20 mouse cellular contexts compared by ENCODE assay signal in genomic region chr2:165271326-165271725, GRCm38 (mm10). TPM values are rescaled to one million over a fixed set of nuclear protein-coding genes. Genes with fewer than 3 reads are reported as not detected.
DNase-seq lines count a peak whose midpoint lies in the region; ATAC-seq lines count a peak whose summit lies in the region.
"Had no signal": no experiment of that assay in that cellular context is flagged by ENCODE, and none has a peak within 500 bp of the region (broad histone marks: within the 10 kb centered on the region; RNA-seq: fewer than 3 reads in every experiment).

No protein-coding gene starts in this region.

- H3K27me3 ChIP-seq in forebrain, embryonic 13.5 days, result peaks cover 5% of the 10 kb centered on the region; the same call in 1 of the 2 replicates
- no peaks in the 10 kb centered on the region for H3K27me3 ChIP-seq in forebrain, embryonic 11.5 days (ENCODE audit: control insufficient read depth, insufficient read depth, low read length)
- H3K27me3 ChIP-seq in hindbrain, embryonic 11.5 days (ENCODE audit: control insufficient read depth, insufficient read depth, low read length), result no peaks in the 10 kb centered on the region
- 0 out of 2 replicates have a peak, but pooled peaks cover 4% of the 10 kb centered on the region for H3K27me3 ChIP-seq in hindbrain, embryonic 14.5 days (ENCODE audit: control insufficient read depth, insufficient read depth, low read length)
- H3K27me3 ChIP-seq in hindbrain, embryonic 13.5 days, result peaks cover 26% of the 10 kb centered on the region
- no peaks in the 10 kb centered on the region for H3K27me3 ChIP-seq in midbrain, embryonic 16.5 days (ENCODE audit: control insufficient read depth, insufficient read depth, low read depth, low read length)

- H3K4me1 ChIP-seq in forebrain, embryonic 13.5 days, result peaks cover 60% of the 10 kb centered on the region
- H3K4me1 ChIP-seq in forebrain, embryonic 11.5 days (replicated peaks; ENCODE audit: control insufficient read depth, insufficient read depth, low read length), result peaks cover 42% of the 10 kb centered on the region
- H3K4me1 ChIP-seq in hindbrain, embryonic 11.5 days (replicated peaks; ENCODE audit: control insufficient read depth, insufficient read depth, low read length), result peaks cover 12% of the 10 kb centered on the region
- peaks cover 51% of the 10 kb centered on the region for H3K4me1 ChIP-seq in hindbrain, embryonic 14.5 days (replicated peaks; ENCODE audit: control insufficient read depth, insufficient read depth, low read length)
- peaks cover 62% of the 10 kb centered on the region for H3K4me1 ChIP-seq in hindbrain, embryonic 13.5 days (replicated peaks)
- peaks cover 51% of the 10 kb centered on the region for H3K4me1 ChIP-seq in midbrain, embryonic 16.5 days (ENCODE audit: control insufficient read depth, insufficient read depth, low read length)

- DNase-seq in forebrain, embryonic 11.5 days (ENCODE audit: low spot score), result no peak
- peak; percentile 27 for DNase-seq in hindbrain, embryonic 11.5 days (ENCODE audit: low spot score)
- DNase-seq in hindbrain, embryonic 14.5 days (ENCODE audit: low spot score), result no peak
- DNase-seq in urinary bladder, adult 18-20 months (ENCODE audit: low spot score in 2 of 2), result no peak
- no peak for DNase-seq in gastrocnemius, adult 8-10 months (ENCODE audit: low spot score in 2 of 2)
- DNase-seq: adrenal gland, adult 2 months; heart, postnatal 14 days; lung, embryonic 14.5 days; right cerebral cortex, postnatal 14 days; thymus, adult 2 months had no signal

- peak overlapping the region; percentile 44; the same call in 1 of the 2 replicates for H3K27ac ChIP-seq in forebrain, embryonic 13.5 days
- H3K27ac ChIP-seq in forebrain, embryonic 11.5 days (ENCODE audit: low read depth, low read length), result no peak overlapping the region
- H3K27ac ChIP-seq in hindbrain, embryonic 11.5 days (ENCODE audit: low read depth, low read length), result no peak overlapping the region
- no peak overlapping the region for H3K27ac ChIP-seq in hindbrain, embryonic 14.5 days
- H3K27ac ChIP-seq in hindbrain, embryonic 13.5 days, result peak overlapping the region; percentile 35; the same call in 1 of the 2 replicates
- H3K27ac ChIP-seq in midbrain, embryonic 16.5 days (ENCODE audit: low read length), result 0 out of 2 replicates have a peak overlapping the region, but pooled peaks have one; percentile 37
- H3K27ac ChIP-seq: kidney, embryonic 15.5 days; macrophage; stomach, embryonic 15.5 days had no signal

- ATAC-seq in forebrain, embryonic 13.5 days, result no peak
- ATAC-seq in forebrain, embryonic 11.5 days (replicated peaks; ENCODE audit: low FRiP score), result no peak
- ATAC-seq in hindbrain, embryonic 11.5 days (ENCODE audit: low FRiP score), result peak; percentile 23; the same call in 1 of the 2 replicates
- no peak for ATAC-seq in hindbrain, embryonic 14.5 days (ENCODE audit: low FRiP score)
- no peak for ATAC-seq in hindbrain, embryonic 13.5 days (ENCODE audit: low FRiP score)
- ATAC-seq in midbrain, embryonic 16.5 days, result no peak

- no peak overlapping the region for H3K4me2 ChIP-seq in forebrain, embryonic 13.5 days
- H3K4me2 ChIP-seq in forebrain, embryonic 11.5 days (ENCODE audit: low read depth, low read length, severe bottlenecking), result no peak overlapping the region
- H3K4me2 ChIP-seq in hindbrain, embryonic 11.5 days (replicated peaks; ENCODE audit: low read depth, low read length), result no peak overlapping the region
- no peak overlapping the region for H3K4me2 ChIP-seq in hindbrain, embryonic 14.5 days (replicated peaks)
- no peak overlapping the region for H3K4me2 ChIP-seq in hindbrain, embryonic 13.5 days
- H3K4me2 ChIP-seq in midbrain, embryonic 16.5 days (ENCODE audit: low read length), result no peak overlapping the region
- H3K4me2 ChIP-seq: kidney, embryonic 15.5 days; liver, embryonic 11.5 days; lung, embryonic 14.5 days; stomach, embryonic 15.5 days had no signal

- H3K9me3 ChIP-seq in forebrain, embryonic 13.5 days (replicated peaks), result no peaks in the 10 kb centered on the region
- no peaks in the 10 kb centered on the region for H3K9me3 ChIP-seq in forebrain, embryonic 11.5 days (ENCODE audit: control insufficient read depth, low read length)
- H3K9me3 ChIP-seq in hindbrain, embryonic 11.5 days (ENCODE audit: control insufficient read depth, low read length), result no peaks in the 10 kb centered on the region
- H3K9me3 ChIP-seq in hindbrain, embryonic 14.5 days (ENCODE audit: control insufficient read depth, low read length), result no peaks in the 10 kb centered on the region
- H3K9me3 ChIP-seq in hindbrain, embryonic 13.5 days, result no peaks in the 10 kb centered on the region
- H3K9me3 ChIP-seq in midbrain, embryonic 16.5 days (replicated peaks; ENCODE audit: control insufficient read depth, low read length, poor library complexity, severe bottlenecking), result no peaks in the 10 kb centered on the region
- H3K9me3 ChIP-seq: kidney, embryonic 15.5 days; stomach, embryonic 15.5 days had no signal

- no peaks in the 10 kb centered on the region; the same call in 1 of the 2 replicates for H3K36me3 ChIP-seq in forebrain, embryonic 13.5 days (ENCODE audit: poor library complexity, severe bottlenecking)
- H3K36me3 ChIP-seq in forebrain, embryonic 11.5 days (ENCODE audit: control insufficient read depth, insufficient read depth, low read length), result no peaks in the 10 kb centered on the region
- H3K36me3 ChIP-seq in hindbrain, embryonic 11.5 days (ENCODE audit: control insufficient read depth, insufficient read depth, low read length), result no peaks in the 10 kb centered on the region
- no peaks in the 10 kb centered on the region for H3K36me3 ChIP-seq in hindbrain, embryonic 14.5 days (replicated peaks; ENCODE audit: control insufficient read depth, insufficient read depth)
- peaks cover under 1% of the 10 kb centered on the region; the same call in 1 of the 2 replicates for H3K36me3 ChIP-seq in hindbrain, embryonic 13.5 days
- no peaks in the 10 kb centered on the region for H3K36me3 ChIP-seq in midbrain, embryonic 16.5 days (ENCODE audit: control insufficient read depth, insufficient read depth, low read length)
- H3K36me3 ChIP-seq: stomach, embryonic 15.5 days had no signal

- 0 out of 2 replicates have a peak overlapping the region, but pooled peaks have one; percentile 12 for H3K9ac ChIP-seq in forebrain, embryonic 13.5 days
- H3K9ac ChIP-seq in forebrain, embryonic 11.5 days (ENCODE audit: low read length), result no peak overlapping the region
- H3K9ac ChIP-seq in hindbrain, embryonic 11.5 days (ENCODE audit: low read depth, low read length), result no peak overlapping the region
- H3K9ac ChIP-seq in hindbrain, embryonic 14.5 days, result no peak overlapping the region
- H3K9ac ChIP-seq in hindbrain, embryonic 13.5 days, result 0 out of 2 replicates have a peak overlapping the region, but pooled peaks have one; percentile 39
- H3K9ac ChIP-seq in midbrain, embryonic 16.5 days (ENCODE audit: low read depth, low read length), result no peak overlapping the region
- H3K9ac ChIP-seq: kidney, embryonic 15.5 days; lung, embryonic 14.5 days; stomach, embryonic 15.5 days had no signal

- WGBS in forebrain, embryonic 13.5 days, result 3% methylated on average over 8 of the region's 8 CpGs
- 10% methylated on average over 8 of the region's 8 CpGs for WGBS in forebrain, embryonic 11.5 days
- 10% methylated on average over 8 of the region's 8 CpGs for whole genome bisulfite sequencing in hindbrain, embryonic 11.5 days
- 7% methylated on average over 8 of the region's 8 CpGs for WGBS in hindbrain, embryonic 14.5 days
- WGBS in hindbrain, embryonic 13.5 days, result 3% methylated on average over 8 of the region's 8 CpGs
- WGBS in midbrain, embryonic 16.5 days, result 10% methylated on average over 8 of the region's 8 CpGs

- no peak overlapping the region for H3K4me3 ChIP-seq in forebrain, embryonic 13.5 days
- no peak overlapping the region for H3K4me3 ChIP-seq in forebrain, embryonic 11.5 days (ENCODE audit: low read depth, low read length)
- no peak overlapping the region for H3K4me3 ChIP-seq in hindbrain, embryonic 11.5 days (ENCODE audit: low read depth, low read length)
- H3K4me3 ChIP-seq in hindbrain, embryonic 14.5 days (replicated peaks; ENCODE audit: low read length), result no peak overlapping the region
- H3K4me3 ChIP-seq in hindbrain, embryonic 13.5 days, result no peak overlapping the region
- no peak overlapping the region for H3K4me3 ChIP-seq in midbrain, embryonic 16.5 days (ENCODE audit: low read depth, low read length)
- H3K4me3 ChIP-seq: erythroblast, embryonic 14.5 days; kidney, embryonic 15.5 days; myocyte; stomach, embryonic 15.5 days had no signal

RNA-seq across cellular contexts. Expression of gene Slc35c2, which starts 16.3 kb away (rescaled TPM):
- polyA plus RNA-seq in forebrain, embryonic 13.5 days (2015; fragmentation: Nextera tagmentation; extraction: Ambion mirVana), result 63.8 and 67.2 TPM in 2 replicates
- polyA plus RNA-seq in forebrain, embryonic 11.5 days (2014; fragmentation: Nextera tagmentation; extraction: Ambion mirVana), result 54.3 and 62.7 TPM in 2 replicates
- polyA plus RNA-seq in hindbrain, embryonic 11.5 days (2014; fragmentation: Nextera tagmentation; extraction: Ambion mirVana), result 45.8 and 51.0 TPM in 2 replicates
- polyA plus RNA-seq in hindbrain, embryonic 14.5 days (2014; fragmentation: Nextera tagmentation; extraction: Ambion mirVana), result 60.1 and 60.8 TPM in 2 replicates
- 61.5 and 68.1 TPM in 2 replicates for polyA plus RNA-seq in hindbrain, embryonic 13.5 days (2015; fragmentation: Nextera tagmentation; extraction: Ambion mirVana)
- 68.0 and 71.9 TPM in 2 replicates for polyA plus RNA-seq in midbrain, embryonic 16.5 days (2015; fragmentation: Nextera tagmentation; extraction: Ambion mirVana)
- total RNA-seq in gastrocnemius, adult 8-10 months (2022), result 10 to 100 TPM; 20.6 to 26.6 (median 23.2) TPM

RNA-seq across cellular contexts. Expression of gene Cdh22, which starts 36.7 kb away (rescaled TPM):
- 5.0 and 6.2 TPM in 2 replicates for polyA plus RNA-seq in forebrain, embryonic 13.5 days (2015; fragmentation: Nextera tagmentation; extraction: Ambion mirVana)
- polyA plus RNA-seq in forebrain, embryonic 11.5 days (2014; fragmentation: Nextera tagmentation; extraction: Ambion mirVana), result 6.2 and 6.3 TPM in 2 replicates
- polyA plus RNA-seq in hindbrain, embryonic 11.5 days (2014; fragmentation: Nextera tagmentation; extraction: Ambion mirVana), result 4.6 and 5.6 TPM in 2 replicates
- 12.4 and 15.4 TPM in 2 replicates for polyA plus RNA-seq in hindbrain, embryonic 14.5 days (2014; fragmentation: Nextera tagmentation; extraction: Ambion mirVana)
- 9.4 and 11.4 TPM in 2 replicates for polyA plus RNA-seq in hindbrain, embryonic 13.5 days (2015; fragmentation: Nextera tagmentation; extraction: Ambion mirVana)
- 13.9 and 15.4 TPM in 2 replicates for polyA plus RNA-seq in midbrain, embryonic 16.5 days (2015; fragmentation: Nextera tagmentation; extraction: Ambion mirVana)
- under 1 TPM; 0.68 to 0.99 (median 0.95) TPM for total RNA-seq in gastrocnemius, adult 8-10 months (2022)
- total RNA-seq: granulocyte monocyte progenitor cell, adult 5-6 weeks had no signal
- polyA plus RNA-seq: erythroblast, embryonic 14.5 days; macrophage had no signal

RNA-seq across cellular contexts. Expression of gene Elmo2, which starts 55.0 kb away (rescaled TPM):
- 90.5 and 101 TPM in 2 replicates for polyA plus RNA-seq in forebrain, embryonic 13.5 days (2015; fragmentation: Nextera tagmentation; extraction: Ambion mirVana)
- polyA plus RNA-seq in forebrain, embryonic 11.5 days (2014; fragmentation: Nextera tagmentation; extraction: Ambion mirVana), result 95.4 and 108 TPM in 2 replicates
- polyA plus RNA-seq in hindbrain, embryonic 11.5 days (2014; fragmentation: Nextera tagmentation; extraction: Ambion mirVana), result 76.7 and 78.5 TPM in 2 replicates
- polyA plus RNA-seq in hindbrain, embryonic 14.5 days (2014; fragmentation: Nextera tagmentation; extraction: Ambion mirVana), result 99.7 and 100 TPM in 2 replicates
- 90.8 and 91.6 TPM in 2 replicates for polyA plus RNA-seq in hindbrain, embryonic 13.5 days (2015; fragmentation: Nextera tagmentation; extraction: Ambion mirVana)
- polyA plus RNA-seq in midbrain, embryonic 16.5 days (2015; fragmentation: Nextera tagmentation; extraction: Ambion mirVana), result 108 and 112 TPM in 2 replicates
- total RNA-seq in gastrocnemius, adult 8-10 months (2022), result 10 to 100 TPM; 11.0 to 13.2 (median 11.7) TPM

Comparison
In these comparisons a context has a peak if more than half of its experiments do, and no peak if none do; other contexts are left out.
1. H3K27ac ChIP-seq: peak in forebrain, embryonic 13.5 days (single experiment), hindbrain, embryonic 13.5 days (single experiment) and midbrain, embryonic 16.5 days (single experiment); none in forebrain, embryonic 11.5 days (single experiment), hindbrain, embryonic 11.5 days (single experiment) and hindbrain, embryonic 14.5 days (single experiment).
2. H3K9ac ChIP-seq: peak in forebrain, embryonic 13.5 days (single experiment) and hindbrain, embryonic 13.5 days (single experiment); none in forebrain, embryonic 11.5 days (single experiment), hindbrain, embryonic 11.5 days (single experiment), hindbrain, embryonic 14.5 days (single experiment) and midbrain, embryonic 16.5 days (single experiment).